Mouse (Mus musculus): ENCODE measurements around the gene Plod3. TPM values are rescaled to one million over a fixed set of nuclear protein-coding genes. Genes with fewer than 3 reads are reported as not detected.

Gene Plod3
- polyA plus RNA-seq, 1 experiment from 2014 or later: 44.4 TPM

DNA sequence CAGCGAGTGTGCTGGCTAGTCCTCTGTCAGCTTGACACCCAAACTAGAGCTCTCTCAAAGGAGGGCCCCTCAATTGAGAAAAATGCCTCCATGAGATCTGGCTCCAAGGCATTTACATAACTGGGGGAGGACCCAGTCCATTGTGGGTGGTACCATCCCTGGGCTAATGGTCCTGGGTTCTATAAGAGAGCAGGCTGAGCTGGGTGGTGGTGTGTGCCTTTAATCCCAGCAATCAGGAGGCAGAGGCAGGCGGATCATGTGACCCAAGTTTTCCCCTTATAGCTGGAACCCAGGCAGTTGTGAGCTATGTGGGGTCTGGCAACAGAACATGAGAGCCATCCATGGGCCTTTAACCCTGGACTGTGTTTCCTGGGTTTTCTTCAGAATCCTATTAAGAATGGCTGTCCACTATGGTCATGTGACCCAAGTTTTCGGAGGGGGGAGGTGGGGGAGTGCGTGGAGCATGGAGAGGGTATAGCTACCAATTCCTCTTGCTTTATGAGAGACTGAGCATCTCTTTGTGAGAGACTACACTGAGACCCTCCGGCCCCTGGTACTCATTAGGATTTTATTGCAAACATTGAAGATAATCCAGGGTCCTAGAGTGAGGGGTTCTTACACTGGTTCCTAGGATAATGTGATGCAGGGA lies 25.4 kb upstream of the Plod3 start:
- peak; percentile 1; the same call in 1 of the 2 replicates for ATAC-seq
- WGBS: 29% methylated on average over 5 of the region's 5 CpGs
- Histone ChIP-seq H3K4me3 (ENCODE audit: low read length) (peak overlapping the region; percentile 77), H3K27me3 (replicated peaks; ENCODE audit: control insufficient read depth, insufficient read depth, low read length) (no peaks in the 10 kb centered on the region), H3K9ac (ENCODE audit: low read depth, low read length) (peak overlapping the region; percentile 88), H3K4me1 (ENCODE audit: control insufficient read depth, insufficient read depth, low read length) (peaks cover 42% of the 10 kb centered on the region), H3K9me3 (ENCODE audit: control insufficient read depth, low read length) (no peaks in the 10 kb centered on the region), H3K27ac (ENCODE audit: low read length) (peak overlapping the region; percentile 88), H3K36me3 (ENCODE audit: control insufficient read depth, insufficient read depth, low read length) (peaks cover 3% of the 10 kb centered on the region; the same call in 1 of the 2 replicates), H3K4me2 (ENCODE audit: low read depth, low read length) (peak overlapping the region; percentile 81)

DNA sequence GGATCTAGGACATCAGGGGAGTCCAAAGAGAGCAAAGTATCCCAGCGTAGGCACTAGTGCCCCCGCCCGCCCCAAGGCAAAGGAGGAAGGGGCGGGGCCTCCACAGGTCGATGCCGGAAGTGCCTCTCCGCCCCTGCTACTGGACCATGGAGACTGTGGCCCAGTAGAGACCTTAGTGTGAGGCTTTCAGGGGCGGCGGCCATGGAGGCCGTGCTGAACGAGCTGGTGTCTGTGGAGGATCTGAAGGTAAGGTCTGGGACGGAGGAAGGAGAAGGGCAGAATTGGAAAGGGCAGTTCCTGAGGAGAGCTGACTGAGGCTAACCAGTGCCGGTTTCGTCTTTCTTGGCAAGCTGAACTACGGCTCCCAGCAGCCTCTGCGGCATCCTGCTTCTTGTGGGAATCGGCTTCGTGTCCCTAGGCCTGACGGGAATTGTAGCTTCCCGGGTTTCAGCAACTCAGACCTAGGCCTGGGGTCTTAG lies 24.8 kb upstream of the Plod3 start:
- peak overlapping the region; percentile 88 for H3K27ac ChIP-seq (ENCODE audit: low read length)
- H3K36me3 ChIP-seq (ENCODE audit: control insufficient read depth, insufficient read depth, low read length): peaks cover 3% of the 10 kb centered on the region; the same call in 1 of the 2 replicates
- peak overlapping the region; percentile 88 for H3K9ac ChIP-seq (ENCODE audit: low read depth, low read length)
- no peaks in the 10 kb centered on the region for H3K27me3 ChIP-seq (replicated peaks; ENCODE audit: control insufficient read depth, insufficient read depth, low read length)
- H3K9me3 ChIP-seq (ENCODE audit: control insufficient read depth, low read length): no peaks in the 10 kb centered on the region
- under 1% methylated on average over 20 of the region's 20 CpGs for WGBS
- H3K4me1 ChIP-seq (ENCODE audit: control insufficient read depth, insufficient read depth, low read length): peaks cover 48% of the 10 kb centered on the region
- peak; percentile 79 for ATAC-seq
- H3K4me3 ChIP-seq (ENCODE audit: low read length): peak overlapping the region; percentile 77
- peak overlapping the region; percentile 81 for H3K4me2 ChIP-seq (ENCODE audit: low read depth, low read length)

DNA sequence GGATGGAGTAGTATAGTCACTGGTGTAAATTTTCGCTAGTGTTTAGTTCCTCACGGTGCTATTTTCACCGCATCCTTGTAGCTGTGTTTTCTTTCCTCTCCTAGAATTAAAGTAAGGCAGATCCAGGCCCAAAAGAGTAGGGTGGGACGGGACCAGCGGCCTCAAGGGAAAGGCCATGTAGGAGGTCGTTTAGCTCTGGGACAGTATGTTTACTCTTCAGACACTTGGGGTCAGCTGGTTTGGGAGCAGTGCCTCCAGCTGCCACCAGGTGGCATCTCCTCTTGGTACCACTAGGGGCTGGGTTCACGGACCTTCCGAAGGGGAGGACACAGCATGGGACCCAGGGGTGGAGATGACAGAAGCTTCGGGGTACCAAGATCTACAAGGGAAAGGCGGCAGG lies 24.3 kb upstream of the Plod3 start:
- peak overlapping the region; percentile 77 for H3K4me3 ChIP-seq (ENCODE audit: low read length)
- peaks cover 3% of the 10 kb centered on the region; the same call in 1 of the 2 replicates for H3K36me3 ChIP-seq (ENCODE audit: control insufficient read depth, insufficient read depth, low read length)
- H3K27ac ChIP-seq (ENCODE audit: low read length): peak overlapping the region; percentile 88
- H3K9ac ChIP-seq (ENCODE audit: low read depth, low read length): peak overlapping the region; percentile 88
- peak; percentile 36 for ATAC-seq
- peaks cover 53% of the 10 kb centered on the region for H3K4me1 ChIP-seq (ENCODE audit: control insufficient read depth, insufficient read depth, low read length)
- H3K9me3 ChIP-seq (ENCODE audit: control insufficient read depth, low read length): no peaks in the 10 kb centered on the region
- under 1% methylated on average over 10 of the region's 10 CpGs for WGBS
- H3K27me3 ChIP-seq (replicated peaks; ENCODE audit: control insufficient read depth, insufficient read depth, low read length): no peaks in the 10 kb centered on the region
- peak overlapping the region; percentile 81 for H3K4me2 ChIP-seq (ENCODE audit: low read depth, low read length)

DNA sequence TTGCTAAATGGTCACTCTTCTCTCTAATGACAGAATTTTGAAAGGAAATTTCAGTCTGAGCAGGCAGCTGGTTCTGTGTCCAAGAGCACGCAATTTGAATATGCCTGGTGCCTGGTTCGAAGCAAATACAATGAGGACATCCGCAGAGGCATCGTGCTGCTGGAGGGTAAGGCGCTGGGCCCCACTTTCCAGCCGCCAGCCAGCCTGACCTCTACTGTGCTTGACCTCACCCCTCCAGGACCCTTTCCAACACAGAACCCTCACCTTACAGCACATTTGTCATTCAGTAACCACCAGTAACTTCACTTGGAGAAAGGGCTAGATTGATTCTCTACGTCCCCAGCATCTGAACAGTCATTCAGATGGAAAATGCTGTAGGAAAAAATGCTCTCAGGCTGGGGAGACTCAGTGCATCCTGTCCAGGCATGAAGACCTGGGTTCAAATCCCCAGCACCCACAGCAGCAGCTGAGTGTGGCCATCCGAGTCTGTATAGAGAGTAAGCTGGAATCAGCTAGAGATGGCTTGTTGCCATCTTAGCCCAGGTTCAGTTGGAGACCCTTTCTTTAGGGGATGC lies 23.8 kb upstream of the Plod3 start:
- ATAC-seq: no peak
- peak overlapping the region; percentile 81 for H3K4me2 ChIP-seq (ENCODE audit: low read depth, low read length)
- peak overlapping the region; percentile 88 for H3K9ac ChIP-seq (ENCODE audit: low read depth, low read length)
- WGBS: 66% methylated on average over 8 of the region's 8 CpGs
- no peaks in the 10 kb centered on the region for H3K9me3 ChIP-seq (ENCODE audit: control insufficient read depth, low read length)
- H3K4me3 ChIP-seq (ENCODE audit: low read length): peak overlapping the region; percentile 77
- H3K27me3 ChIP-seq (replicated peaks; ENCODE audit: control insufficient read depth, insufficient read depth, low read length): no peaks in the 10 kb centered on the region
- peaks cover 3% of the 10 kb centered on the region; the same call in 1 of the 2 replicates for H3K36me3 ChIP-seq (ENCODE audit: control insufficient read depth, insufficient read depth, low read length)
- H3K27ac ChIP-seq (ENCODE audit: low read length): 0 out of 2 replicates have a peak overlapping the region, but pooled peaks have one; percentile 45
- H3K4me1 ChIP-seq (ENCODE audit: control insufficient read depth, insufficient read depth, low read length): peaks cover 58% of the 10 kb centered on the region

DNA sequence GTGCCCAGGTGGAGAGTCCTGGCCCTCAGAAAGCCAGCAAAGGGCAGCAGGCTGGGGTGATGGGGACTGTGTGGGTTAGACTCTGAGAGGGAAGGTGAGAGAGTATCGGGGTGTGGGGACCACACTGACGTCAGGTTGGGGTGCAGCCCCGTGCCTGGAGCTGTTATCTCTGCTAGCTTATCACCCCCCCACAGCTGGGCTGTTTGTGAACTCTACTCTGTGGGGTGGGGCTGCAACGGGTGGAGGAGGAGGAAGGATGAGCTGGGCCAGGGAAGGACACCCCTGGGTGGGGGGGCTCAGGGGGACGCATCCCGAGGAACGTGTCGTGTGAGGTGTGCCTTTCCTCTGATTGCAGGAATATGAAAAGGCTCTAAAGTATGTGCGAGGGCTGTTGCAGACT lies 21.6 kb upstream of the Plod3 start:
- 0 out of 2 replicates have a peak overlapping the region, but pooled peaks have one; percentile 7 for H3K9ac ChIP-seq (ENCODE audit: low read depth, low read length)

DNA sequence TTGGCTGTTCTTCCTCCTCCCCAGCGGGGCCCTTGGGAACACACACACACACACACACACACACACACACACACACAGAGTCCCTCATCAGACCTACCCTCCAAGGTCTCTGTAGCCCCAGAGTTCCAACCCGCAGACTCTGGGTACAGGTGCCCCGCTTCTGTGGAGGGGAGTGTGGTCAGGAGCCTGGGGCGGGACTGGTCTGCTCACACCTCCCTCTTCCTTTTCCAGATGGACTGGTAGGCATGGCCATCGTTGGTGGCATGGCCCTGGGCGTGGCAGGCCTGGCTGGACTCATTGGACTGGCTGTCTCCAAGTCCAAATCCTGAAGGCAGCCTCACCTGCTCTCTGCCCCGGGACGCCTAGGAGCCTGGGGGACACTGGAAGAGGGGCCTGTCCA lies 21.1 kb upstream of the Plod3 start:
- no peaks in the 10 kb centered on the region for H3K27me3 ChIP-seq (replicated peaks; ENCODE audit: control insufficient read depth, insufficient read depth, low read length)
- peak; percentile 15 for ATAC-seq
- H3K4me2 ChIP-seq (ENCODE audit: low read depth, low read length): peak overlapping the region; percentile 23; the same call in 1 of the 2 replicates
- H3K9ac ChIP-seq (ENCODE audit: low read depth, low read length): peak overlapping the region; percentile 7
- H3K9me3 ChIP-seq (ENCODE audit: control insufficient read depth, low read length): no peaks in the 10 kb centered on the region
- H3K36me3 ChIP-seq (ENCODE audit: control insufficient read depth, insufficient read depth, low read length): peaks cover 3% of the 10 kb centered on the region; the same call in 1 of the 2 replicates
- H3K27ac ChIP-seq (ENCODE audit: low read length): peak overlapping the region; percentile 89
- 69% methylated on average over 7 of the region's 8 CpGs for WGBS
- no peak overlapping the region for H3K4me3 ChIP-seq (ENCODE audit: low read length)
- H3K4me1 ChIP-seq (ENCODE audit: control insufficient read depth, insufficient read depth, low read length): peaks cover 59% of the 10 kb centered on the region

More for the DNA sequence above, 21.6 kb upstream of the Plod3 start:
- H3K4me1 ChIP-seq (ENCODE audit: control insufficient read depth, insufficient read depth, low read length): peaks cover 59% of the 10 kb centered on the region
- H3K9me3 ChIP-seq (ENCODE audit: control insufficient read depth, low read length): no peaks in the 10 kb centered on the region
- peak overlapping the region; percentile 89 for H3K27ac ChIP-seq (ENCODE audit: low read length)
- H3K4me3 ChIP-seq (ENCODE audit: low read length): no peak overlapping the region
- ATAC-seq: peak; percentile 59
- no peaks in the 10 kb centered on the region for H3K27me3 ChIP-seq (replicated peaks; ENCODE audit: control insufficient read depth, insufficient read depth, low read length)
- WGBS: 60% methylated on average over 9 of the region's 9 CpGs
- peaks cover 3% of the 10 kb centered on the region; the same call in 1 of the 2 replicates for H3K36me3 ChIP-seq (ENCODE audit: control insufficient read depth, insufficient read depth, low read length)
- no peak overlapping the region for H3K4me2 ChIP-seq (ENCODE audit: low read depth, low read length)

DNA sequence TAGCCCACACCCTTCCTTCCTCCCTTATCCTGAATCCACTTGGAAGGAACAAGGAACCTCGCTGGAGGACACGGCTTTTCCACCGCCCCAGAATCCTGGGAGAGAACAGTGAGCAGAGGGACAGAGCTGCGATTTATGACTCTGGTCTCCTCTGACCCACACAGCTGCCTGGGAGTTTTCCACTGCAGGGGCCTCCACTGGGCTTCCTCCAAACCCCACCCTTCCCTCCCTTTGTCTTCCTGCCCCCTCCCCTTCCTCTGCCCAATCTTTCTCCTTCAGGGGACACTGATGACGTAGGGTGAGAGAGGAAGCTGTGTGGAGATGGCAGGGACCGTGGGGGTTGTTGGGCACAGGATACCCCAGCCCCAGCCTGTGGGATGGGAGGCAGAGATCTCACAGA lies 20.5 kb upstream of the Plod3 start, which contains the start of gene Cldn15:
Cldn15 (plus strand) TSS at position 286 of the 400 bp plus-strand sequence.
- peak within 1 kb of the TSS; percentile 37 for H3K4me2 ChIP-seq (ENCODE audit: low read depth, low read length)
- H3K27me3 ChIP-seq (replicated peaks; ENCODE audit: control insufficient read depth, insufficient read depth, low read length): no peaks in the 10 kb centered on the region
- peak within 1 kb of the TSS; percentile 89 for H3K27ac ChIP-seq (ENCODE audit: low read length)
- WGBS: 25% methylated on average over 6 of the region's 6 CpGs
- peak within 1 kb of the TSS; percentile 33 for H3K9ac ChIP-seq (ENCODE audit: low read depth, low read length)
- H3K4me3 ChIP-seq (ENCODE audit: low read length): peak within 1 kb of the TSS; percentile 30; the same call in 1 of the 2 replicates
- ATAC-seq: no peak
- peaks cover 3% of the 10 kb centered on the region; the same call in 1 of the 2 replicates for H3K36me3 ChIP-seq (ENCODE audit: control insufficient read depth, insufficient read depth, low read length)
- H3K9me3 ChIP-seq (ENCODE audit: control insufficient read depth, low read length): no peaks in the 10 kb centered on the region
- H3K4me1 ChIP-seq (ENCODE audit: control insufficient read depth, insufficient read depth, low read length): peaks cover 57% of the 10 kb centered on the region

DNA sequence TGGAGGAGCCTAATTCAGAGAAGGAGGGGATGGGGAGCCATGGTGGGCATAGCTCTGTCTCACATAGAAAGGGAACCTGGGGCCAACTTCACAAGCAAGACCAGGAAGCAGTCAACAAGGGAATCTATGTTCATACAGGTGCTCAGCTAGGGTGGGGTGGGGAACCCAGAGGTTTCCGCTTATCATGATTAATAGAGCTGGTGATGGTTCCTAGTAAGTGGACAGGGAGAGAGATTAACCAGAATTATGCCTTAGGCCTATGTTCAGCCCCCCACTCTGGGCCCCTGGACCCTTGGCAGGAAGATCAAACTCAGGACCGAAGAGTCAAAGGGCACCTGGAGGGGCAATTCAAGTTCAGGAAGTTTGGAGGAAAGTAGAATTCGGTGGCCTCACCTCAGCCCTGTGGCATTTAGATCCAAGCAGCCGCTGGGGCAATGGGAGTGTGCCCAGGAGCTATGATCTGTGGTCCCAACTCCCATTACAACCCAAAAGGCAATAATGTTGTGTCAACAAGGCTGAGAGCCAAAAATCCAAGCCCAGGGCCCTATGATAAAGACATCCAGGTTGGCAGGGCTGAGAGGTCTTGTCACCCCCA lies 19.9 kb upstream of the Plod3 start:
- peak overlapping the region; percentile 33 for H3K9ac ChIP-seq (ENCODE audit: low read depth, low read length)
- no peak for ATAC-seq
- peaks cover 53% of the 10 kb centered on the region for H3K4me1 ChIP-seq (ENCODE audit: control insufficient read depth, insufficient read depth, low read length)
- H3K4me2 ChIP-seq (ENCODE audit: low read depth, low read length): peak overlapping the region; percentile 37
- no peaks in the 10 kb centered on the region for H3K27me3 ChIP-seq (replicated peaks; ENCODE audit: control insufficient read depth, insufficient read depth, low read length)
- peak overlapping the region; percentile 89 for H3K27ac ChIP-seq (ENCODE audit: low read length)
- 63% methylated on average over 4 of the region's 4 CpGs for WGBS
- no peak overlapping the region for H3K4me3 ChIP-seq (ENCODE audit: low read length)
- no peaks in the 10 kb centered on the region for H3K9me3 ChIP-seq (ENCODE audit: control insufficient read depth, low read length)
- H3K36me3 ChIP-seq (ENCODE audit: control insufficient read depth, insufficient read depth, low read length): peaks cover 3% of the 10 kb centered on the region; the same call in 1 of the 2 replicates

DNA sequence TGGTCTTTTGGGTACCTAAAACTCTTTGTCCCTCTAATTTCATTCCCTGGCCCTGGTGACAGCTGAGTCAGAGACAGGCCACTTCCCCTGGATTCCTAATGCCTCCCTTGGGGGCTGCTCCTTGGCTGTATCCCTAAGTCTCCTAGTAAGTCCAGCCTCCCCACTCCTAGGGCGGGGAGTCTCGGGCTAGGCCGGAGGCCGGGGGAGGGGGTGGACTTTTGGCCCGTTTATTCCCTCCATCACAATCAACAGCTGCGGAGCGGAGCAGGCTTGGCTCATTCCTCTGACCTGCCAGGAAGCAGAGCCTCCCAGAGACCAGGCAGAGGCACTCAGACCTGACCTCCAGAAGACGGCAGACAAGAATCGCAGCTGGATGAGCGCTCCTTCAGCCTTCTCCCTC lies 19.2 kb upstream of the Plod3 start:
- H3K36me3 ChIP-seq (ENCODE audit: control insufficient read depth, insufficient read depth, low read length): peaks cover 3% of the 10 kb centered on the region; the same call in 1 of the 2 replicates
- no peaks in the 10 kb centered on the region for H3K27me3 ChIP-seq (replicated peaks; ENCODE audit: control insufficient read depth, insufficient read depth, low read length)
- H3K9ac ChIP-seq (ENCODE audit: low read depth, low read length): peak overlapping the region; percentile 34; the same call in 1 of the 2 replicates
- ATAC-seq: peak; percentile 47
- H3K27ac ChIP-seq (ENCODE audit: low read length): peak overlapping the region; percentile 89
- no peaks in the 10 kb centered on the region for H3K9me3 ChIP-seq (ENCODE audit: control insufficient read depth, low read length)
- peaks cover 53% of the 10 kb centered on the region for H3K4me1 ChIP-seq (ENCODE audit: control insufficient read depth, insufficient read depth, low read length)
- 33% methylated on average over 10 of the region's 10 CpGs for WGBS
- peak overlapping the region; percentile 30 for H3K4me3 ChIP-seq (ENCODE audit: low read length)
- H3K4me2 ChIP-seq (ENCODE audit: low read depth, low read length): peak overlapping the region; percentile 37

Data from intestine, embryonic 16.5 days (tissue).